Mouse (Mus musculus): ENCODE results near the gene Enpp1.

Gene Enpp1

DNA sequence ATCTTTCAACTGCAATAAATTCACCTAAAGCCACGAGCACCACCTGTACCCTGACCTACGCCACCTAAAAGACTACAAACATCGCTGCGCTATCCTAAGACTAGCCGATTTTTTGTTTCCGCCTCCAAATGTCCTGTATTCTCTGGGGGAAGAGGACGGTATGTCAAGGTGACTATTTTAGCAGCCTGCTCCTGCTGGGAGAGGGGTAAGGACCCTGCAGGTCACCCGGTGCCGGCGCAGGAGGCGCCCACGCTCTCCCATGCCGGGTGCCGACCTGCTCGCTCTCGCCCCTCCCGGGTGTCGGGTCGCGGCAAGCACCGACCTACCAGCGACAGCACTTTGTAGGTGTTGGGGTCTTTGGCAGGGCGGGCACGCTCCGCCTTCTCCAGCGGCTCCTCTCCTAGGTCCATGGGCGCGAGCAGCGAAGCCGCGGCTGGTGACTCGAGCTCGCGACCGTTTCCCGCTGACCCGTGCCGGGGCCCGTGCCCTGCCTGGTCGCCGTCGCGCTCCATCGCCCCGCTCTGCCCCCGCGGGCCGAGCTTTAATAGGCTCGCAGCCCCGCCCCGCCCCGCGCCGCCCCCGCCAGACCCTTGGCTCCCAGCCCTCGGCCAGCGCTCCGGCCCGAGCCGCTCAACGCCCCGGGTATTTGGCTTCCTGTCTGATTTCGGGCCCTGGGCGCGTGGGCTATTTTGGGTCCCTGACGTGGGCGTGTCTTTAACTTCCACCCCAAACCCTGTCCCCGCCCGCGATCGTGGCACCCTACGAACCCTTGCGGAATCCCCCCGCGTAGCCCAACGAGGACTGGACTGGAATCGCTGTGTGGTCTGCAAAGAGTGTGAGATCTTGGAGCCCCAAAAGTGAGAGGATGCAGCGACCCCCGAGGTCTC is at the start of gene Enpp1:
Enpp1 (minus strand) TSS at position 680 of the 887 bp plus-strand sequence.
- DNase-seq (ENCODE audit: low spot score) = peak; percentile 64

GRCm38 (mm10) chr10:24758326-24758915 is 46.5 kb upstream of the Enpp1 start:
- no peak for DNase-seq (ENCODE audit: low spot score)

GRCm38 (mm10) chr10:24754874-24755540 is 43.0 kb upstream of the Enpp1 start:
- no peak for DNase-seq (ENCODE audit: low spot score)

- no peak for DNase-seq (ENCODE audit: low spot score)
Measured at GRCm38 (mm10) chr10:24754251-24754835, 42.4 kb upstream of the Enpp1 start.

- no peak for DNase-seq (ENCODE audit: low spot score)
Measured at GRCm38 (mm10) chr10:24753536-24754250, 41.7 kb upstream of the Enpp1 start.

DNA sequence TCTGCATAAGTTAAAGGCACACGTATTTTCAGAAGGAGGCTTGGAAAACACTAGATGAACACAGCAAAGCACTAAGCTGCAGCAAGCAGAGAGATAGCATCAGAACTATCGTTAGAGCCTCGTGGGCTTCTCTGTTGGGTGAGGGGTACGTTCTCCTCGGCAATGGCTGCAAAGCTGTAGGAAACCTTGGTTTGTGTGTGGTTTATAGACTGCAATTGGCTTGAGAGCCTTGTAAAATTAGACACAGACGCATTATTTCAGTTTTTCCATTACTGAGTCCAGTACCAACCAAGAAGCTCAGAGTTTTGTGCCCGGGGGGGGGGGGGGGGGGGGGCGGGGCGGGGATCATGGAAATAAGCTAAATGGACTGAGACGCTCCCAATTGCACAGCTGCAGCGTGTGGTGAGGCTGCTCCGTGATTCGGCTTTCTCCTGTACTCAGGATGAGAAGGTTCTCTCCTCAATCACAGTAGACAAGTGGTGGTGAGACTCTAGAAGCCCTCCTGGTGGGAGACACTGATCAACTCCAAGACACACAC is 31.1 kb upstream of the Enpp1 start:
- DNase-seq (ENCODE audit: low spot score) = no peak

DNA sequence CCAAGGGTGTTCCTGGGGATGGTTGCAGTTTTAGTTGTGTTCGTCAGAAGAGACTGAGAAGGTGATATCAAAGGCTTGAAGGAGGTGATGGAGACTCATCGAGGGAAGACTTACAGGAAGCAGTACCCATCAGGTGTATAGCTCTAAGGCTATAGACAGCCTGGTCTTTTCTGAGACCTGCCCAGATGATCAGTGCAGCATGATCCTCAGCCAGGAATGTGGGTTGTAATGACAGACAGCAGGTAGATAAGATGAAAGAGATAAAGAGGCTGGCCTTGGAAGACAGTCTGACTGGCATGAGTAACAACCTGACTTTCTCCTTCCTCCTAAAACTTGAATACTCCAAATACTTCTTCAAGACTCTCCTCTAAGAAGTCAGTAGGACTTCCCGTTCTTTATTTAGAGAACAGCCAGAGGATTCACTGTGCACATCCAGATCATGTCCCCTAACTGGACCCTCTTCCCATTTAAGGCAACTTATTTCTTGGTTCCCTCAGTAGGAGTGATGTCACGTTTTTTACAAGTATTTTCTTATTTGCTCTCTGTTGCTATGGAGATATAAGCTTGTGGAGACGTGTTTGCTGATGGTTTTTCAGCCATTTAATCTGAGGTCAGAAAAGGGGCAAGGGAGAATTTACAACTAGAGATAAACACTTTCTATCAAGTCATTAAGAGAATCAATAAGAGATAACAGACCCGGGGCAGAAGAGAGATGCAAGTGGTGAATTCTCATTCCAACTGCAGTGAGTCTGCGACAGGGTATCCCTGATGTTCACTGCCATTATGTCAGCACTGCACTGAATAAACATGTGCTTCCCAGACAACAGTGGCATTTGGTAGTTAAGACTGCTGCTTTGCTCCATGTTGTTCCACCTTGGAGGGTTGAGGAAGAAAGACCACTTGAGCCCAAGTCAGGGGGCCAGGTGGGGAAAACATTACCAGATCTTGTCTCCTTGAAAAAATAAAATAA is 29.6 kb upstream of the Enpp1 start:
- no peak for DNase-seq (ENCODE audit: low spot score)

DNA sequence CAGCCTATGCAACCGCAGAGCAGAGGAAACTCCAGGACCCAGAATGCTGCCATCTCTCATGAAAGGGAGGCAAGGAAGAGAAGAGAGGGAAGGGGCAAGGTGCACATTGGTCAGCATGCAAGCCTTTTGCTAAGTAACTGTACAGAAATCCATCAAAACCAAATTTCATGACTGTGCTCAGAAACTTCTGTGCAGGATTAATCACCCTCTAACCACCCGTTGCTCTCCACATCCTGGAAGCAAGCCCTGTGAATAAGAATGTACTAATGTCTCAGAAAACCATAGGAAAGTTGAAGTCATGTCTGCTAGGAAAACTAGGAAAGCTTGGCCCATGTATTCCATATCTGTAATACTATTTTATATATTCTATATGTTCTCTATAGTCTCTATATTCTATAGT is 27.2 kb upstream of the Enpp1 start:
- DNase-seq (ENCODE audit: low spot score) = no peak

GRCm38 (mm10) chr10:24738456-24738855 is 26.5 kb upstream of the Enpp1 start:
- no peak for DNase-seq (ENCODE audit: low spot score)

GRCm38 (mm10) chr10:24735027-24735777 is 23.2 kb upstream of the Enpp1 start:
- DNase-seq (ENCODE audit: low spot score) = no peak

- no peak for DNase-seq (ENCODE audit: low spot score)
Measured at GRCm38 (mm10) chr10:24727478-24727877, 15.5 kb upstream of the Enpp1 start.

DNA sequence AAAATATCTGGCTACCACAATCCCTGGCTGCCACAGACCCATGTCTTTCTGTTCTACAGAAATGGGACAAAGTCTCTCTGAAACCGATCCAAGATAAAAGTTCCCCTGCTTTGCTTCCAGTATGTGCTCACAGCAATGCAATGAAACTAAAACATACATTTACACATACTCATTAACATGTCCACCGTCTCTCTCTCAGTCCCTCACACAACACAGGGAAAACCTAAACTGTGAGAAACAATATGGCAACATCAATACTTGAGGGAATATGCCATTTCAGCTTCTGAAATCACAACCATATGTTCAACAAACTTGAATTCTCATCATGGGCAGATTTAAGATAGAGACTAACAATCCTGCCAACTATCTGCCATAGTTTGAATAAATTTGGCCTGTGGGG is 13.2 kb upstream of the Enpp1 start:
- no peak for DNase-seq (ENCODE audit: low spot score)

- no peak for DNase-seq (ENCODE audit: low spot score)
Measured at GRCm38 (mm10) chr10:24721841-24722240, 9.9 kb upstream of the Enpp1 start.

- no peak for DNase-seq (ENCODE audit: low spot score)
Measured at GRCm38 (mm10) chr10:24719383-24719782, 7.4 kb upstream of the Enpp1 start.

DNA sequence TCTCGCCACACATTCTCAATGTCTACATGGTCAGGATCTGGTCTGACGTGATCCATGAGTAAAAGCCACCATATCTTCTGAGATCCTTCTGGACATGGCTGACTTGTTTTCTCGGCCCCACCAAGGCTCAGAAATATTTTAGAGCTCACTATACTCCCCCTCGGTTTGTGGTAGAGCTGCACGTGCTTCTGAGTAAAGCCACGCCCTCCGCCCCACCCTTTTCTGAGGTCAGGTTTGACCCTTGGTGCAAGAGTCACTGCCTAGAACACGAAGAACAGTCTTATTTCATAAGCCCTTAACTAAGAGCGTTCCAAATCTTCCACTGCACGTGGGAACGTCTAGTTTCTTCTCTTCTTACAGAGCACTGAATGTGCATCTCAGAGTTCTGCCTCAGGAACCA is 6.8 kb upstream of the Enpp1 start:
- DNase-seq (ENCODE audit: low spot score) = no peak

GRCm38 (mm10) chr10:24718058-24718457 is 6.1 kb upstream of the Enpp1 start:
- no peak for DNase-seq (ENCODE audit: low spot score)

DNA sequence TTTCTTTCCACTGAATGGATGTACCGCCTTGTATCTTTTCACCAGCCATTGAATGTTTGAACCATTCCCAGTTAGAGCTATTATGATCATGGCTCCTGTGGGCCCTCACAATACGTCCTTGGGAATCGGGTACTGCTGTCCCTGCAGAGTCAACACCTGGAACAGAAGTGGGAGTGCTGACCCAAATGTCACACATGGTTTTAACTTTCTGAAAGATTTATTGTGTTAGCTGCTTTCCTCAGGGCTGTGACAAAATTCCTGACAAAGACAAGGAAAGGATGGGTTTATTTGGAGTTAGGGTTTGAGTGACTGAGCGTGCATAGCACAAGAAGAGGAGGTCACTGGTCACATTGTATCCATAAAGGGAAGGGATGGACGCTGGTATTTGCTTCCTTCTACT is 4.3 kb upstream of the Enpp1 start:
- DNase-seq (ENCODE audit: low spot score) = no peak

- no peak for DNase-seq (ENCODE audit: low spot score)
Measured at GRCm38 (mm10) chr10:24712901-24713300, 942 bp upstream of the Enpp1 start.

DNA sequence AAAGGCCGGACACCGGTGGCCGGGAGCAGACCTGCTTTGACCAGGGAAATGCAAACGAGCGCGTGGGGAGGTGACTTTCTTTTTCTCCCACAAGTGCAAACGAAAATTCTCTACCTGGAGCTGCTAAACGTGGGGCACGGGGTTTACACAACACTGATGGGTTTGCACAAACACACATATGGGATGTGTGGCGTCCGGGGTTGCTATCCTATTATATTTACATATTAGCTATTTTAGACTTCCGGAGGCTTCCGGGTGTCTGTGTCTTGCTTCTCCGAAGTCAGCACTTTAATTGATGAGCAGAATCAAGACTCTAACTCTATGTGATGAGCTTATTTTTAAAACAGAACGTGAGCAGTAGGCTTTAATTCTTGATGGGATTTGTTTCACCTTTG is 405 bp upstream of the Enpp1 start:
- no peak for DNase-seq (ENCODE audit: low spot score)

GRCm38 (mm10) chr10:24711071-24711470 is 888 bp downstream of the Enpp1 start:
- no peak for DNase-seq (ENCODE audit: low spot score)
